Mouse (Mus musculus): ENCODE results near the gene Rae1.

The Rae1 gene

DNA sequence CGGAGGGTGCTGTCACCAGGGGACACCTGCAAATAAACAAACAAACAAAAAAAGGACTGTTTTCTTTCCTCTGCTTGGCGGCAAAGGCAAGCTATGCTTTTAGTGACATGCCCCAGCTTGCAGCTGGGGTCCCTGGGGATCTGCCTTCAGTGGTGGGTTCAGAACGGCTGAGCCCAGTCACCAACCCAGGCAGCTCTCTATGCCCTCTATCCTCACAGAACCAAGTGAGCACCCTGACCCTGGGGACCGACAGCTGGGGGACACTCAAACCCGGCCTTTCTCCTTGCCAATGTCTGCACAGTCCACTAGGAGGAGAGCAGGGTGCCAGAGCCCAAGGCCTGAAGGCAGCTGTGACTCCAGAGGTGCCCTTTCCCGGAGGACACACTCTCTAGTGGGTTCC is 49.9 kb downstream of the Rae1 start:
- DNase-seq, result no peak

DNA sequence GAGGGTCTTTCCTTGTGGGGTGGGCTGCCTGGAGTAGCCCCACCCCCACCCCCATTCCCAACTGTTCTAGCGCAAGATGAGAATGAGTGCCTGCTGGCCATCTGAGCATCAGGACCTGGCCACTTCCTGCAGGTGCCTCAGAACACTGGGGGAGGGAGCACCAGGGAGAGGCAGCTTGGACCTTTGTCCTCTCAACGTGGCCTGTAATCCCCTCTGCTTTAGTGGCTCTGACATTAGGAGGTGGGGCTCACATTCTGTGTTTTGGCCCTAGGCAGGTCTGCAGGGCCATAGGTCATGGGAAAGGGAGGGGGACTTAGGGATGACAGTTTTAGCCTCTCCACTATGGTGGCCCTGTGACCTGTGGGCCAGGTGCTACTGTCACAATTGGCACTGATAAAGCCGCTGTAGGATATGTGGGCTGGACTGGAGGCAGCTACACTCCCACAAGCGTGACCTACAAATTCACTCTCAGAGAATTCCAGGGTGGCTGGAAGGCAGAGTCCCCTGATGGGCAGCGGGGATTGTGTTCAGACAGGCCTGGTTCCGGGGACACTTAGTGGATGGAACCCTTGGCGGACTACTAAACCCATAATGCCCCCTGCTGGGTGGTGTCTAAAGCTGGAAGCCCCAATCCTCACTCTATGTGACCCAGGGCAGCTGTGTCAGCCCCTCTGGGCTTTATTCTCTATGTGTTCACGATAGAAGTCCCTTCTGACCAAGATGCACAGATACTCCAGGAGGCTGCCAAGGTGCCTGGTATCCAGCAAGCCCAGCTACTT is 50.9 kb downstream of the Rae1 start:
- peak; percentile 5 to 19 for DNase-seq

DNA sequence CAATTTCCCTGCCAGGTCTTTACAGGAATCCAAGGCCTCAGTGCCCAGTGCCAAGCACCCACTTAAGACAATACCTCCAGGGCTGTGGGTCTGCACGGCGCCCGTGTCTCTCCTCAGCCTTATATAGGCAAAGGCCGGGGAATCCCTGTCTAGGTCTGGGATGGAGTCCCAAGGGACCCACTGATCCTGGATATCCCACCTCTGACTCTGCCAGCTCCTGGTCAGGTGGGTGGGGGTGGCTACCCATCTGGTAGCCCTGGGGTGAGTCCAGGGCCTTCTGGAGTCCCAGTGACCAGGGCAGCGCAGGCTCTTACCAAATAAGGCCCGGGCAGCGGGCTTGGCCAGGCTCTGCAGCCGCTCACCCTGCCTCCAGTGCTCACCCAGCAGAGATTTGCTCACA is 53.0 kb downstream of the Rae1 start:
- peak in 1 of 2 experiments; percentile 8 for DNase-seq

GRCm38 (mm10) chr2:173053846-173054245 is 53.9 kb downstream of the Rae1 start:
- DNase-seq, result peak; percentile 60 to 63

GRCm38 (mm10) chr2:173056303-173056881 is 56.5 kb downstream of the Rae1 start:
- DNase-seq, result no peak

DNA sequence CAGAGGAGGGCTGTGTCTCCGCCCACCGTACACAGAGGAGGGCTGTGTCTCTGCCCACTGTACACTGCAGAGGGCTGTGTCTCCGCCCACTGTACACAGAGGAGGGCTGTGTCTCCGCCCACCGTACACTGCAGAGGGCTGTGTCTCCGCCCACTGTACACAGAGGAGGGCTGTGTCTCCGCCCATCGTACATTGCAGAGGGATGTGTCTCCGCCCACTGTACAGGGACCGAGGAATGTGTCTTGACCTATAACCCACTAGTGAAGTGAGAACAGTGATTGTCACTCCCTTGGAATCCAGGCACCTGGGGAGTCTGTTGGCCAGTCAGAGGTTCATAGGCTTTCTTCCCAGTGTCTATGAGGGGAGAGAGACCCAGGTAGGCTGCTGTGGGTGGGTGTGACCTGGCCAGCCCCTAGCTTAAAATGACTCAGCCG is 57.0 kb downstream of the Rae1 start:
- DNase-seq, result no peak

DNA sequence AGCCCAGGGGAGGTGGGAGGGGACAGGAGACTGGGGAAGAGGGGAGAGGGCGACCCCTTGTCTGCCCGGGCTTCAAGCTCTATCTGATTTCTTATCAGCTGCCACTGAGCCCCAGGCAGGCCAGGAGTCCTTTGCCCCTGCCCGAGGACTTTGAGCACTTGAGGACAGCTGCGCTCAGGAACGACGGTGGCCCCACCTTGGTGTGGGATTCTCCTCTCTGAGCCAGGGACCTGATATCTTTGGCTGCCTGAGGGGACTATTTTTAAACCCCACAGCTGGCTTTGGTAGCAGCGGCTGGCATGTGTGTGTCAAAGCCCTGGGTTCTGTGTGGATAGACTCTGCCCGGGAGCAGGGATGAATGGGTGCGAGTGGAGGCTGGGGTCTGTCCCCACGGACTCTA is 57.7 kb downstream of the Rae1 start:
- DNase-seq, result no peak

GRCm38 (mm10) chr2:173058263-173058662 is 58.3 kb downstream of the Rae1 start:
- no peak for DNase-seq

- no peak for DNase-seq
Observed at GRCm38 (mm10) chr2:173060450-173060849, 60.5 kb downstream of the Rae1 start.

- peak; percentile 57 to 61 for DNase-seq
Observed at GRCm38 (mm10) chr2:173061443-173062351, 61.8 kb downstream of the Rae1 start.

DNA sequence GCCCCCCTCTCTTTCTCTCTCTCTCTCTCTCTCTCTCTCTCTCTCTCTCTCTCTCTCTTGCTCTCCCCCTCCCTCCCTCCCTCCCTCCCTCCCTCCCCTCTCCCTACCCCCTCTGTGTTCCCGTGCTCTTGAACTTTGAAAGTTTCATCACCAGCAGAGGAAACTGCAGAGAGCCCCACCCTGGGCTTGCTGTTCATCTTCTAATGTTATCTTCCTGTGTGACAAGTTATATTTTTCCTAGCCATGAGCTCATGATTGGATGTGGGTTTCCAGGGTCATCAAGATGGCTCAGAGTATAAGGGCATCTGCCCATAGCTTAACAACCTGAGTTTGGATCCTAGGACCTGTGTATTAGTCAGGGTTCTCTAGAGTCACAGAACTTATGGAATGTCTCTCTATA is 63.3 kb downstream of the Rae1 start:
- DNase-seq, result no peak

DNA sequence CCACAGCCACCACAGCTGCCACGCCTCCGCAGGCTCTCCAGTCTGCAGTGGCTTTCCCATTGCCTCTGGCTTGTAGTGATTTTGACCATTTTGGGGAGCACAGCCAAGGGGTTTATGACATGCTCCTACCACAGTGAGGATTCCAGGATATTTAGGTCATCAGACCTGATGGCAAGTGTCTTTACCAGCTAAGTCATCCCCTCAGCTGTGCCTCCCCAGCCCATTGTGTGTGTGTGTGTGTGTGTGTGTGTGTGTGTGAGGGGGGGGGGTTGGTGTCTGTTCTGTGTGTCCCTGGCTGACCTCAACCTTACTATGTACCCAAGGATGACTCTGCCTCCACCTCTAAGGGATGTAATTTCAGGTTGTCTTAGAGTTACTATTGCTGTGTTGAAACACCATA is 64.9 kb downstream of the Rae1 start:
- DNase-seq, result no peak

Measured in spleen, adult 18-20 months (tissue).